Mouse (Mus musculus) 3134 (cell line): ENCODE measurements at regions not wholly inside any gene's neighbourhood (a gene's known extent, or its start where the extent isn't known, plus 50 kb on each side); places are given as distances from the start of the nearest gene placed in this dataset.

Source experiments
- DNase-seq: peaks from one replicate; pipeline ENCODE4 v3.0.0-alpha.2; 2011; ENCODE audit warnings: low spot score; ENCODE audit not compliant: insufficient read length; ENCODE audit errors: extremely low read depth

DNA sequence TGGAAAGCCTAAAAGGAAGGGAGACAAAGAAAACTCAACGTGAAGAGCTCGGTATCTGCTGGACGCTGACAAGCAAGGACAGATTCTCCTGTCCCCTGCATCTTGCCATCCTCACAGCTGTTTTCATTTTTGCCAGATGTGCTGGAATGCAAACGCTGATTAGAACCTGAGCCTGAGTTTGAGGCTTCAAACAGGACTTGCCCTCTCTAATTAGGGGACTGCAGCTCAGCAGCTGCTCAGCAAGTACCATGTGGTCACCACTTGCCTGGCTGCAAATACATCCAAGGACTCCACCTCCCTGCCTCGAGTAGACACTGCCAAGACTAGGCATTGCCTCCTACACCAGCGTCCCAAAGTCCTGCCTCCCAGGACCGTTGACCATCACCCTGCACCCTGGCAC is 140.7 kb downstream of the Cdc5l start:
- DNase-seq = no peak

- DNase-seq = no peak
Measured at GRCm38 (mm10) chr17:45291052-45291451, 142.5 kb downstream of the Cdc5l start.

DNA sequence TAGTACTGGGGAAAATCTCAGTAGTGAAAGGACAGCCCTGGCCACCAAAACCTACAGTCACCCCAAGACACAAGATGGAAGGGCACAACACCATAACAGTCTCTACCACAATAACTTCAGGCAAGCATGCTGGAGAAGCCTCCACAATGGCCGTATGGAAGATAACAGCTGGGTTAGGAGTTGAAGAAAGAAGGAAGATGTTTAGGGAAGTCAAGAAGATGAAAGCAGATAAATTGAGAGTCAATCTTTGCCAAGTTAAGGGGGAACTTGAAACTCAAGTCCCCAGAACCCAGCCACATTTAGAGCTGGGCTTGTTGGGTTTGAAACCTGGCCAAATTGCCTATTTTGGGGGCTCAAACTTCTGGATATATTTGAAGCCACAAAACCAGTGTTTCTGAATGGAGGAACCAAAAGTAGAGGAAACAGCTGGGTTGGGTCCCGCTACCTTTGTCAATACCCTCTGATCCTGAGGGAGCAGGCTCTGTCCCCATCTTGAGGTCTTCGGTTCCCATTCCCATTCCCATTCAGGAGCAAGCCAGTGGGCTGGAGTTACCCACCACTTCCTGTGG is 147.8 kb downstream of the Cdc5l start:
- DNase-seq = no peak

DNA sequence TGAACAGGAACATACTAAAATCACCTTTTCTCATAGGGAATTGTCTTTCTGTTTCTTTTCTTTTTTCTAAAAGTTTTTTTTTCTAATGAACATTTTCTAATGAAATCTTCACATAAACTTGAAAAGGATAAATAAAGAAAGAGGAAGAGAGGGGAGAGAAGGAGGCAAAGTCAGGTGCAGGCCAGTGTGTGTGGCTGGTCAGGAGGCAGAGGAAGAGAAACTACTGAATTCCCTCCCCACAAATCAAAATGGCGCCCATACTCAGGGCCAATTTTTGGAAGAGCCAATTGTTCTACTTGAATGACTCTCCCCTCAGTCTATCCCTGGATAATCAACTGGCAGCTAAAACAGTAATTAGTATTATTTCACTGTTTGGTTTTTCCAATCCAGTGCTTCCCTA is 152.0 kb downstream of the Cdc5l start:
- DNase-seq = no peak

DNA sequence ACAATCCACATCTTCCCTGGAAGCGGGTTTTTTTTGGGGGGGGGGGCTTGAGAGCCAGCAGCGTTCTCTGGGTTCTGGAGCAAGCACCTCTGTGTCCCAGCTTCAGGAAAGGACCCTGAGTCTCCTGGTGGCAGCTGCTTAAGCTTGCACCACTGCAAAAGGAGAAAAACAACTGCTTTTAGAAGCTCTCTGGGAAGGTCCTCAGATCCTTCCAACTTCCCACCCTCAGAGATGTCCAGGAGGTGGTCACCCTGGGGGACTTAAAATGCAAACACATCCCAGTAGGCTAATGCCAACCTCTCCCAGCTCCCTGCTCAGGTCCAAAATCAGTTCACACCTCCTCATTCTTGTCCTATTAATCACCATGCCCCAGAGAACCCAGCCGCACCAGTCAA is 153.7 kb downstream of the Cdc5l start:
- DNase-seq = no peak

- DNase-seq = no peak
Measured at GRCm38 (mm10) chr17:45279075-45279810, 154.3 kb downstream of the Cdc5l start.

DNA sequence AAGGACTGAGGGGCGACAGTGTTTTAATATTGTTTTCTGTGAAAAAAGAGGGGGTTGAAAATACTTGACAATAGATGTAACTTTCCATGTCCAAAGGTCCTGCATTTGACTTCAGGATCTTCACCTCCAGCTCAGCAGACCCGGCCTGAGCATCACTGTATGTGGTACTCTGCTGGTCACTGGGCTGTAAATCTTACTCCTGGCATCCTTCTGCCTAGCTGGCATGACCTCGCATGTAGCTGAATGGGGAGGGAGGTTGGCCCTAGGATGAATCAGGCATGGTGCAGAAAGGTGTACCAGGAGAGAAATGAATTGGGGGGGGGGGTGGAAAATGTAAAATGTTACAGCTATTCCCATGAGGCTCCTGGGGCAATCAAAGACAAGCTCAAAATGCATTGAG is 156.0 kb downstream of the Cdc5l start:
- DNase-seq = no peak

DNA sequence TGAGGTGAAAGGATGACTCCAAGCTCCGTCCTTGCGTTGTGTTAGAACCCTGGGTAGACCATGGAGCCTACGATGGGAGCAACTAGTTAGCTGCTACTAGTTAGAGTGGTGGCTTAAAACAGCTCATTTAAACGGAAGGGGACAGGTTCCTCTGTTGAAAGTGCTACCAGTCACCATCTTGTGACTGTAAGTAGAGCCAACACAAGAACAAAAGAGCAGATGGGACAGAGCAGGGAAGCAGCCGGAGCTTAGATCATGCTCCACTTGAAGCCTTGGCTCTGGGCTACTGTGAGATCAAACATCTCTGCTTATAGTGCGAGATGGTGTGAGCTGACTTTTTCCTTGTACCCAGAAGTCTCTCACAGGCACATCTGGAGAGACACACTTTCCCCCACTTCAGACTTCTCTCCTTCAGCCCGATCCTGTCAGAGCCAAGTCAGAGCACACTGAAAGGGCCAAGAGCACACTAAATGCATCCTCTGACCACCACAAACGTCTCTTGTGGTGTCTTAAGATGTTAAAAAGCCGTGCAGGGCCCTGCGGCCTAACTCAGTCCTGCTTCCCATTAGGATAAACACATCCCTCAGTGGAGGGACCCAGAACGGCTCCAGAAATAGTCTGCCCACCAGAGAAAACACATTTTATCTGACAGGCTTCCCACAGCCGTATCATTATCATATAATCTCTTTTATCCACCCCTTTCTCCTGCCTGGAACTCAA is 156.7 kb downstream of the Cdc5l start:
- DNase-seq = no peak

GRCm38 (mm10) chr17:45274894-45275293 is 158.6 kb downstream of the Cdc5l start:
- DNase-seq = no peak

GRCm38 (mm10) chr17:45266776-45267175 is 166.8 kb downstream of the Cdc5l start:
- DNase-seq = no peak

GRCm38 (mm10) chr17:45265587-45265986 is 167.9 kb downstream of the Cdc5l start:
- no peak for DNase-seq

GRCm38 (mm10) chr17:45264434-45264833 is 169.1 kb downstream of the Cdc5l start:
- no peak for DNase-seq

GRCm38 (mm10) chr17:45260421-45260820 is 173.1 kb downstream of the Cdc5l start:
- no peak for DNase-seq

DNA sequence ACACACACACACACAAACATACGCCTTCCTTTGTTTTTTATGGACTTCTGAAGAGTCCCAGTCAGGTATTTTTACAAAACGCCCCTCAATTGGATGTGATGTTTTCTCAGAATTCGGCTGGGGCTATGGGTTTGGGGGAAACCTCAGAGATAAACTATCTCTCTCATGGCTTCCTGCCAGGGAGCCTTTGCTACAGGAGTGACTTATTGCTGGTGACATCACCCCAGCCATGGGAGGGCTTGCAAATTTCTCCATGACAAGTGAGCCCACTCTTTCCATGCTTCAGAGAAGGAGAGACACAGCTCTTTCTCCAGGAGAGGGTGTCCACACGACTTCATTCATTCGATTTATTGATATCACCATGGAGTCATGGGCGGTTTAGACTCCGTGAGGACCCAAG is 175.5 kb downstream of the Cdc5l start:
- DNase-seq = no peak

DNA sequence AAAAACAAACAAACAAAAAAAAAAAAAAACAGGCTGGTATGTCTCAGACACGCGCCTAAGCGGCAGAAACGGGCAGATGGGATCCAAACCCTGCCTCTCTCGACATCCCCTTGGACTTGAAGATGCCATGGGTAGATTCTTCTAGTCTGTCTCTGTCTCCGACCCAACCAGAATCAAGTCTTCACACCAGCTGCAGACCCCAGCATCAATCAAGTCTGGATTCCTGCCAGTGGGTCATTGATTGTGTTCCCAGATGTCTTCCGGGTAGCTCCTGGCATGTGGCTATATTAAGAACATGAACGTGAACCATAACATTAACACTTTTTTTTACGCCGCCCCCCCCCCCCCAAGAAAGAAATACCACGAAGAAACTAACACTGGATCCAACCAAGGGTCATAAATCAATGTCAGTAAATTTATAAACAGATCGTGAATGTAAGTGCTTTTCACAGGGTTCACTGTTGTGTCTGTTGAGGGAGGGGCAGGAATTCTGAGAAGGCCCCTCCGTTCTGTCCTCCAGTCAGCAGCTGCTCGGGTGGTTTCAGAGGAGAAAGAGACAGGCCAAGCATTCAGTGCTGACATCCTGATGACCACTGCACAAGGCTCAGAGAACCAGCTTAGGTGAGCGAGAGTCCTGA is 180.8 kb downstream of the Cdc5l start:
- no peak for DNase-seq

GRCm38 (mm10) chr17:45251034-45251730 is 182.4 kb downstream of the Cdc5l start:
- peak; percentile 41 for DNase-seq

- no peak for DNase-seq
Measured at GRCm38 (mm10) chr17:45250450-45250849, 183.1 kb downstream of the Cdc5l start.

DNA sequence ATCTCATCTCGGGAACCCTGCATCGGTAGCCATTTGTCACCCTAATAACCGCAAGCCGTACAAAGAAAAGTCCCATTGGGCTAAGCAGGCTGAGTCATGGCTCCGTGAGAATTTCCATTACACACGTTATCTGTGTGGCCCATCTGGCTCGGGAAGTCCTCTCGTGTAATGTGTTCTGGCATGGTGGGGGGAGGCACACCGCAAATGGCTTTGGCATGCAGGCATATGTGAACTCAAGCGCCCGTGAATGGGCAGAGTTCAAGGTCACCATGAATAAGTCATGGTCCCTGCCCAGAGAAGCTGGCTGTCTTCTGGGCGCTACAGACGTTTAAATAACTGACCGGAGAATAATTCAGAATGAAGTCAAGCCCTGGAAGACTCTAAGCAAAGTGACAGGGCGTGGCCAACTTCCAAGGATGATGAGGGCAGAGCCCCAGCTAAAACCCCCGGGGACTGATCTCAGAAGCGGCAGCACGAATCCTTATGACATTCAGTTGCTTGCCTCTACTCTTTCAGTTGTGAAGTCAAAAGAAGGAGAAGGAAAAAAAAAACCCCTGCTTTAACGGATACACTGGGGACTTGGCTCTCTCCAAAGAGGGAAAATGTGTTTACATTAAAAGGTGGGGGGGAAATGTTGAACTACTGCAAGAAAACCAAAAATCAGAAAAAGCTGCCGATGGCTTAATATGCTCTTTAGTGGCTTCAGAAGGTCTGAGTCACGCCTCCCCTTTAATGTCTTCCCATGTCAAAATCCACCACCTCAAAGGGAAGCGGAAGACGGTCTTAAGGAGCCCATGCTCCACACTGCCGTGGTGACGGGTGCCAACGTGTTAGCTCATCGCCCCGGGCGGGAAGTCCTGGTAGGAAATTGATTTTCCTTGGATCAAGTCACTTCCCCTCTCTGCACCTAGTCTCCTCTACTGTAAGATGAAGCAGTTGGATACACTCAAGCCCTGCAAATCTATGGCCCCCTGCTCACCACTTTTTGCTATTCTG is 186.1 kb downstream of the Cdc5l start:
- no peak for DNase-seq

DNA sequence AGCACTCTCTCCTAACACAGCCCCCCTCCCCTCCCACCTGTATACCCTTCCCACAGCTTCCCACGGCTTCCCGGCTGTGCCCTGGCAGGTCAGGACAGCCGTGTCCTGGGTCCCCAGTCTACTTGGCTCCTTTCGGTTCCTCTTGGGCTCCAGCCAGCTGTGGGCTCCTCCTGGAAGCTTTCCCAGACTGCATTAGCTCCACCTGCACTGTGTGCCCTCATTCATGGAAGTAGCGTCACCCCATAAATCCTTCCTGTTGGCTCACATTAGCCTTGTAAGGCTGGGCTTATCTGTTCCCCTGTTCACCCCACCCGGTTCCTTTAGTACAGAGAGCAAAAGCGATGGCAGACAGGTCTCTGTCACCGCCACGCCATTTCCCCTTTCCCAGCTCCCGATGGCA is 188.7 kb downstream of the Cdc5l start:
- no peak for DNase-seq

- DNase-seq = no peak
Measured at GRCm38 (mm10) chr17:45243103-45243502, 190.4 kb downstream of the Cdc5l start.
